Mouse (Mus musculus) thymus, postnatal 0 days (tissue): Measurements from ENCODE around the gene Atad3a. TPM values are rescaled to one million over a fixed set of nuclear protein-coding genes. Genes with fewer than 3 reads are reported as not detected.
A peak's percentile ranks its signal among the peaks of the same experiment; 100 is the strongest.

Source experiments
- DNase-seq: peaks from one replicate; pipeline ENCODE4 v3.0.0-alpha.2; 2015; ENCODE audit warnings: low spot score
- microRNA-seq: library from miRNA; unstranded; fragments of <30 nt; microRNA quantifications from one replicate; pipeline ENCODE4, GENCODE M21; 2016; ENCODE audit warnings: borderline number of aligned reads
- polyA plus RNA-seq: library from polyadenylated mRNA; unstranded; fragments of >200 nt; fragmentation: Nextera tagmentation; extraction: Ambion mirVana; gene quantifications from 2 replicates; pipeline ENCODE4 v1.2.1, GENCODE M21; 2015

Gene Atad3a
- polyA plus RNA-seq, 1 experiment from 2014 or later: 63.9 TPM

- DNase-seq: peak; percentile 87
Measured at GRCm38 (mm10) chr4:155694482-155695401, 66.2 kb downstream of the Atad3a start.

DNA sequence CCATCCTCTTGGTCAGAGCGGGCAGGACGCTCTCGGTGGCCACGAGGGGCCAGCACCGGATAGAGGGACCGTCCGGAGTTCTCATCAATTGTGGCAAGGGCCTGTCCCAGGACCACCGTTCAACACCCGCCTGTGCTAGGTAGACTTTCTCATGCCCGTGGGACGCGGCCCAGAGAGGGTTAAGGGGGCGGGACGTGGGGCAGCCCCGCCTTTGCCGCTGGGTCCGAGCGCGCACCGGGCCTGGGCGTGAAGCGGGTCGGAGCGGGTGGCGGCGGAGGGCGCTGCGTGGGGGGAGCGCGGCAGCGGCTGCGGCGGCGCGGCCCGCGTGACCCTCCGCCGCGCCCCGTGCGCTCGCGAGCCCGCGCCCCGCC is 66.8 kb downstream of the Atad3a start, which contains the start of gene Fndc10:
Fndc10 (plus strand) TSS at position 232 of the 371 bp plus-strand sequence.
- DNase-seq: peak; percentile 54

- DNase-seq: no peak
Measured at GRCm38 (mm10) chr4:155692421-155692820, 68.5 kb downstream of the Atad3a start.

Small RNAs within 50 kb of the gene (microRNA-seq; reads per million reads assigned to microRNA genes)
- not detected for gene Gm27743

Other genes starting within 250 kb of the Atad3a start
- gene Nadk, start 198.7 kb downstream of the Atad3a start, polyA plus RNA-seq: 85.1 and 92.5 TPM in 2 replicates
- gene Slc35e2, start 159.7 kb downstream of the Atad3a start, polyA plus RNA-seq: 6.3 and 7.5 TPM in 2 replicates
- 65.7 and 76.3 TPM in 2 replicates for gene Cdk11b, start 136.2 kb downstream of the Atad3a start, polyA plus RNA-seq
- gene Gm10563, start 115.7 kb downstream of the Atad3a start, polyA plus RNA-seq: not detected in 2 replicates
- gene Mmp23, start 107.7 kb downstream of the Atad3a start, polyA plus RNA-seq: 7.5 and 8.3 TPM in 2 replicates
- gene Mib2, start 91.9 kb downstream of the Atad3a start, polyA plus RNA-seq: 14.2 and 14.4 TPM in 2 replicates
- gene Fndc10, start 66.8 kb downstream of the Atad3a start, polyA plus RNA-seq: 4.4 and 5.2 TPM in 2 replicates
- gene Ssu72, start 56.3 kb downstream of the Atad3a start, polyA plus RNA-seq: 194 and 202 TPM in 2 replicates
- 1.1 and 1.4 TPM in 2 replicates for gene Tmem240, start 26.3 kb downstream of the Atad3a start, polyA plus RNA-seq
- 8.6 and 9.0 TPM in 2 replicates for gene Vwa1, start 13.6 kb upstream of the Atad3a start, polyA plus RNA-seq
- gene Tmem88b, start 24.8 kb upstream of the Atad3a start, polyA plus RNA-seq: 0.05 and 0.21 TPM in 2 replicates
- gene Ankrd65, start 29.3 kb upstream of the Atad3a start, polyA plus RNA-seq: 0.23 and 0.42 TPM in 2 replicates
- 283 and 286 TPM in 2 replicates for gene Mrpl20, start 41.8 kb upstream of the Atad3a start, polyA plus RNA-seq
- 139 and 162 TPM in 2 replicates for gene Ccnl2, start 51.4 kb upstream of the Atad3a start, polyA plus RNA-seq
- gene Aurkaip1, start 70.2 kb upstream of the Atad3a start, polyA plus RNA-seq: 187 and 198 TPM in 2 replicates
- 15.1 and 18.1 TPM in 2 replicates for gene Mxra8, start 78.6 kb upstream of the Atad3a start, polyA plus RNA-seq
- gene Dvl1, start 86.3 kb upstream of the Atad3a start, polyA plus RNA-seq: 5.7 and 7.6 TPM in 2 replicates
- 0.16 and 0.28 TPM in 2 replicates for gene Tas1r3, start 102.3 kb upstream of the Atad3a start, polyA plus RNA-seq
- 9.4 and 11.4 TPM in 2 replicates for gene Cptp, start 108.3 kb upstream of the Atad3a start, polyA plus RNA-seq
- gene Ints11, start 108.5 kb upstream of the Atad3a start, polyA plus RNA-seq: 84.9 and 92.2 TPM in 2 replicates
- gene Pusl1, start 130.7 kb upstream of the Atad3a start, polyA plus RNA-seq: 39.9 and 42.5 TPM in 2 replicates
- 9.7 and 11.6 TPM in 2 replicates for gene Acap3, start 130.7 kb upstream of the Atad3a start, polyA plus RNA-seq
- 117 and 128 TPM in 2 replicates for gene Ube2j2, start 182.7 kb upstream of the Atad3a start, polyA plus RNA-seq
- 14.9 and 19.3 TPM in 2 replicates for gene C1qtnf12, start 201.2 kb upstream of the Atad3a start, polyA plus RNA-seq
- 8.4 and 10.7 TPM in 2 replicates for gene B3galt6, start 231.6 kb upstream of the Atad3a start, polyA plus RNA-seq
- gene Sdf4, start 231.8 kb upstream of the Atad3a start, polyA plus RNA-seq: 187 and 194 TPM in 2 replicates